Mouse (Mus musculus) kidney, adult 8-10 months (tissue): ENCODE data around the gene Mn1.

Source experiments
- DNase-seq, 2 experiments: peaks; one replicate each; pipeline ENCODE4 v3.0.0; 2022

The Mn1 gene

DNA sequence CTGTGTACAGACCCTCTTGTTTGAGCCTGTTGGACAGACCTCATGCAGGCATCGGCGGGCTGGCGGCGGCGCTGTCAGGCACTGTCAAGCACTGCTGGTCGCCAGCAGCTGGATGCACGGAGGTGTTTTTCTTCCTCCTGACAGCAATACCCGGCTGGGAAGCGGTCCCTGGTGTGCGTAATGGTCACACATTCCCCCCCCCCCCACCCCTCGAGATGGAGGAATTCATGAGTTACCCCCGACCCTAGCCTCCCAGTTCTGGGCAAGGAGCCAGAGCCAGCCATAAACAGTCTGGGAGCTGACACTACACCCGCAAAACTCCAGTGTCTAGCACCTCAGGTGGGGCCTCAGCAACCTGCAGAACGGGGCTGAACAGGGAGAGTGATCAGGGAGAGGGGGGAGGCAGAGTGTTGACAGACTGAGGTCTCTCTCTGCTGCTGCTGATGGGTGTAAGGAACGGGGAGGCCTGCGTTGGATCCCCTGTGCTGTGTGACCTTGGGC, 17.2 kb downstream of the Mn1 start:
- DNase-seq: no peak

GRCm38 (mm10) chr5:111436260-111436659, 19.1 kb downstream of the Mn1 start:
- DNase-seq: no peak

- no peak for DNase-seq
Measured at GRCm38 (mm10) chr5:111437205-111437604, 20.0 kb downstream of the Mn1 start.

DNA sequence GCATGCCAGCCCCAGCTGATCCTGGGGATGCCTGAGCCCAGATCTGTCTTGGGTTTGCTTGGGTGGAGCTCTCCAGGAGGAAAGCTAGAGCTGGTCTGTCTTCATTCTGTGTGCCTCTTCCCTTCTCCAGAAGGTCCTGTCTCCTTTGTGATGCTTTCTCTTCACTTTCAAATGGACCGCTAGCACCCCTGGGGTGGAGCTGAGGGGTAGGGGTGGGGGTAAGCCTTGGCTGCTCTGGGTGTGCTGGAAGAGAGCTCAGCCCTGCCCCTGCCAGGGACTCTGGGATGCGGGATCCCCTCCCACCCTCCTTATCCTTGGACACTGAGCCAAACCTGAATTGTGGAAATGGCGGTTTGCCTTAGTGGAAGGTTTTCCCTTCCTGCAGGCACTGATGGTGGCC, 21.2 kb downstream of the Mn1 start:
- DNase-seq: no peak

DNA sequence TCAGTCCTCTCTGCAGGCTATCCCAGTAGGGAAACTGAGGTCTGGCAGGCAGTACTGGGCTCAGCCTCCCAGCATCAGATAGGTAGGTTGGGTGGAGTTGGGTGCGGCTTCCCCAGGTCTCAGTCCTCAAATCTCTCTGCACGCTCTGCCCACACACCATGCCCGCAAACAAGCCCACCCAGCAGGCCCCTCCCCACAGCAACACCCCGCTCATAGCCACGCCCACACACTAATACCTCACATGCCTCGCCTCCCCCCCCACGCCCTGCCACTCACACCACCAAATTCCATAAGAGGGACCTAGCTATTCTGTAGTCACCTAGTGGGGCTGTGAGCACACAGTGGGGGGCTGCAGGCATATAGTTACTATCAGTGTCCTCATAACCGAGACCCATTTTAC, 21.7 kb downstream of the Mn1 start:
- no peak for DNase-seq

DNA sequence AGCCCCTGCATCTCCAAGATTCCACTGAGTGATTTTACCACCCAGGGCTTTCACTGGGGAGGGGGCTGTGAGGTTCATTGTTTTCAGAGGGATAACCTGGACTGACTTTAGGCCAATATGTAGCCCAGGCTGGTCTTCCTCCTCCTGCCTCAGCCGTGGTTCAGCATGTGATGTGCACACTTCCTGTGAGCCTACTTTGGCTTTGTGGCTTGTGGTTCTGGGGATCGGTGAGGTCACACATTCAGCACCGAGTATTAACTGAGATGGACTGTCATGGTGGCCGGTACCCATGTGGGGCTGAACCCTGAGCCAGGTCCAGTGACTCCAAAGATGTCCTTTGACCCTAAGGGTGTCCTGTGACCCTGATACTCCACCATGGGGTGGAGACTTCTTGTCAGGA, 23.1 kb downstream of the Mn1 start:
- no peak for DNase-seq

GRCm38 (mm10) chr5:111442151-111442871, 25.1 kb downstream of the Mn1 start:
- peak in 1 of 2 experiments; percentile 60 for DNase-seq

- DNase-seq: peak in 1 of 2 experiments; percentile 37
Measured at GRCm38 (mm10) chr5:111443636-111444035, 26.5 kb downstream of the Mn1 start.

- DNase-seq: no peak
Measured at GRCm38 (mm10) chr5:111444361-111444760, 27.2 kb downstream of the Mn1 start.

DNA sequence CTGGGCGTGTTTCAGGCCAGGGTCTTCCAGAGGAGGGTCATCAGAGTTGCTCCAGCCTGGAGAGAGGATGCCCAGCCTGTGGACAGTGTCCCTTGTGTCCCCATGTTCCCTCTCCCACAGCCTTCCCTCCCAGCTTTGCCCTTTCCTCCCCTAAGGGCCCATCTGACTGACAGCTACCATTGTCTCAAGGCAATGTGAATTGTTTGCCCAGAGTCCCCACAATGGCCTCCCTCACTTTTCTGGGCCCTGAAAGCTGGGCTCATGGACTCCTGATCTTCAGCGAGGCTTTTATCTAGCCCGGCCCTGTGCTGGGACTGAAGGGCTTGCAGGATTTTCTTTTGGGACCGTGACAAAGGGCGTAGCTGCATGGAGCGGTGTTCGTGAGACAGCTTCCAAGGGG, 29.5 kb downstream of the Mn1 start:
- DNase-seq: no peak

DNA sequence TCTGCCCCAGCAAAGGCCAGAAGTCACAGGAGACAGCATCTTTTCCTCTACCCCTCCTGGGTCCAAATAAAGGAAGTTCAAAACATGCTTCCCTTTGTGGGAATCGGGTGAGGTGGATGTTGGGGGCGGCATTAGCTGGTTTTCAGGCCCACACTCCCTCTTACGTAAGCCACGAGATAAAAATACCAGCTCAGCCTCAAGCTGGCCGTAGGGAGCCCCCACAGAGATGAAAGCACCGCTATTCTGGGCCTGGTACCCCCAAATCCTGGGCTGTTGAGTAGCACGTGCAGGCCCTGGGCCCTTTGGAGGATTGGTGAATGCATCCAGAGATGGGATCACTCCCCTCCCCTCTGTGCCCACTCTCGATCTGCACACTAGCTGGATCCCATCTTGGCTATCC, 32.5 kb downstream of the Mn1 start:
- DNase-seq: no peak

DNA sequence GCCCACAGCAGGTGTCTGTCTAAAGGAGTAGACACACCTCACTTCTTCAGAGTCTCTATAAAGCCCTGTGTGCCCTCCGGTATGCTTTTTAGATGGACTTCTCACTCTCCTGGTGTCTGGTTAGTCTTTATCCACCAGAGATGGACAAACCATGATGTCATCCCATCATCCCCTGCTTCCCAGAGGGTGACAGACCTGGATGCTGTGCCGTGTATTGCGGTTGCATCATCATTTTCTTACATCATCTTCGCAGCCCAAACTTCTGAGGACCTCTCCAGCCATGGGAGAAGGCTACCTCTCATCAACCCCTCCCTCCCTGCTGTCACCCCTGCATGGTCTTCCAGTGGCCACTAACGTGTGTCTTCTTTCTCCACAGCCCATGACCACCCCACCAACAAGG, 37.1 kb downstream of the Mn1 start:
- no peak for DNase-seq

- no peak for DNase-seq
Measured at GRCm38 (mm10) chr5:111454876-111455275, 37.7 kb downstream of the Mn1 start.

DNA sequence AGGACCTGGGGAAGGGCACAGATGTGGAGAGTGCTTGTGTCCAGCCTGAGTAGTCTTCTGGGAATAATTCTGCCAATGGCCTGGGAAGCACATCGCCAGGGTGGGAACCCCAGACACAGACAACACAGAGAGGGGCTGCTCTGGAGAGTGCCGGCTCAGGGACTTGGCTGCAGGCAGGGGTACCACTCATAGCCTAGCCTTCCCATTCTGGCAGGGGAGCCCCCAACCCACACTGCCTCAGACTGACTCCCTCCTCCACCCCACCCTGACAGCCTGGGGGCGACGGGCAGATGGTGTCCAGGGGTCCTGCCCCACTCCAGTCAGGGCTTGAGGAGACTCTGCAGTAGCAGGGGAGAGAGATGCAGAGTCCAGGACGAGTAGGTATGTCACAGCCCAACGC, 41.5 kb downstream of the Mn1 start:
- DNase-seq: no peak

DNA sequence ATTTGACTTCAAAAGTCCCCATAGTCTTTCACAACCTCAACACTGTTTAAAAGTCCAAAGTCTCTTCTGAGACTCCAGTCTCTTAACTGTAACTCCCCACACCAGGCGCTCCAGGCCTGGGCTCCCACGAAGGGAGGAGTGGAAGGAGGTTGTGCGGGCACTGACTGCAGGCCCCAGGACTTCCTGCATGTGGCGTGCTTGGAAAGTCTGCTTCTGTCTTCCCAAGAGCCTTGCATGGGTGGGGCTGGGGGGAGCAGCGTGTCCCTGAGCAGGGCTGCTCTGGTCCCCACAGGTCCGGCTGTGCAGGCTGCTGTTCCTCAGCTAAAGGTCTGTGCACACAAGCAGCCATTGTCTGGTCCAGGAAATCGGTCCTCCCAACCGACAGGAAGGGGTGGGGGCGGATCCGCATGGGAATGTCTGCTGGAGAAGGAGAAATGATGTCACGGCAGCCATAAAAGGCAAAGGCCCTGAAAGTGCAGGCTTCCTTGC, 48.7 kb downstream of the Mn1 start:
- DNase-seq: peak; percentile 51 to 57

DNA sequence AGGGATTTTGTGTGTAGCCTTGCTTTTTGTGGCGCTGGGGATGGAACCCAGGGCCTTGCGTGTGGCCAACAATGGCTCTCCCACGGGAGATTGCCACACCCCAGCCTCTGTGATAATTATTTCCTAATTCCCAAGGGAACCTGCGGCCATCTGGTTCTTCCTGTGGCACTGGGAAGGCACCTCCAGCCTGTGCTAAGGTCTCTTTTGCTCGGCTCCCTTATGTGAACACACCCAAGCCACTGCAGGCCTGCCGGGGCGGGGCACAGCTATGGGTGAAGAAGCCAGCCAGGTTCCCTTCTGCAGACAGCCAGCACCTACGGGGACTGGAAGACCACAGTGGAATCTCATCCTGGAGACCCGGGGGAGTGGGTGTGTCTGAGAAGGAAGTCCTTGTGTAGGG, 49.3 kb downstream of the Mn1 start:
- no peak for DNase-seq

GRCm38 (mm10) chr5:111467699-111468098, 50.5 kb downstream of the Mn1 start:
- no peak for DNase-seq

GRCm38 (mm10) chr5:111469195-111469882, 52.2 kb downstream of the Mn1 start:
- no peak for DNase-seq

- DNase-seq: no peak
Measured at GRCm38 (mm10) chr5:111470875-111471274, 53.7 kb downstream of the Mn1 start.

GRCm38 (mm10) chr5:111473425-111473824, 56.3 kb downstream of the Mn1 start:
- DNase-seq: no peak

- DNase-seq: no peak
Measured at GRCm38 (mm10) chr5:111475721-111476120, 58.6 kb downstream of the Mn1 start.

- DNase-seq: no peak
Measured at GRCm38 (mm10) chr5:111476141-111476540, 59.0 kb downstream of the Mn1 start.

GRCm38 (mm10) chr5:111485907-111486306, 68.7 kb downstream of the Mn1 start:
- no peak for DNase-seq

- no peak for DNase-seq
Measured at GRCm38 (mm10) chr5:111489022-111489616, 72.0 kb downstream of the Mn1 start.
